Mouse (Mus musculus): Measurements from ENCODE around the gene Tspan18. TPM values are rescaled to one million over a fixed set of nuclear protein-coding genes. Genes with fewer than 3 reads are reported as not detected.

Gene Tspan18
- total and polyA plus RNA-seq, 3 experiments = 9.4 to 21.3 (median 16.0) TPM

GRCm38 (mm10) chr2:93352915-93353685 lies 18.8 kb upstream of the Tspan18 start:
- H3K4me3 ChIP-seq = no peak overlapping the region

GRCm38 (mm10) chr2:93351352-93351751 lies 17.0 kb upstream of the Tspan18 start:
- no peak for DNase-seq
- Histone ChIP-seq H3K9ac (ENCODE audit: low read depth, low read length) (no peak overlapping the region), H3K4me3 (no peak overlapping the region), H3K27me3 (ENCODE audit: control insufficient read depth, insufficient read depth, low read length) (no peaks in the 10 kb centered on the region), H3K4me1 (ENCODE audit: control insufficient read depth, insufficient read depth, low read length) (peaks cover 27% of the 10 kb centered on the region), H3K36me3 (ENCODE audit: control insufficient read depth, insufficient read depth, low read length) (no peaks in the 10 kb centered on the region), H3K27ac (no peak overlapping the region), H3K79me2 (replicated peaks; ENCODE audit: control insufficient read depth, insufficient read depth, low read length) (no peaks in the 10 kb centered on the region)
- TF ChIP-seq POLR2A (IDR thresholded peaks at IDR 0.05; ENCODE audit: insufficient read depth, low read depth, low read length) = no peak
- intact Hi-C loops (cut with DNase I) = no loop called here
- whole genome bisulfite sequencing = 51% methylated on average over 7 of the region's 7 CpGs

More at GRCm38 (mm10) chr2:93352915-93353685, 18.8 kb upstream of the Tspan18 start:
- Histone ChIP-seq H3K9ac (ENCODE audit: low read depth, low read length) (no peak overlapping the region), H3K4me1 (ENCODE audit: control insufficient read depth, insufficient read depth, low read length) (peaks cover 22% of the 10 kb centered on the region), H3K79me2 (replicated peaks; ENCODE audit: control insufficient read depth, insufficient read depth, low read length) (no peaks in the 10 kb centered on the region), H3K36me3 (ENCODE audit: control insufficient read depth, insufficient read depth, low read length) (no peaks in the 10 kb centered on the region), H3K27ac (no peak overlapping the region; the same call in 1 of the 2 replicates), H3K27me3 (ENCODE audit: control insufficient read depth, insufficient read depth, low read length) (no peaks in the 10 kb centered on the region)
- intact Hi-C loops (cut with DNase I) = no loop called here
- 63% methylated on average over 8 of the region's 8 CpGs for WGBS
- no peak for DNase-seq
- TF ChIP-seq POLR2A (IDR thresholded peaks at IDR 0.05; ENCODE audit: insufficient read depth, low read depth, low read length) = no peak
- no peak for TF ChIP-seq EP300 (IDR thresholded peaks at IDR 0.05; ENCODE audit: insufficient read depth, low read depth, low read length)
- no peak for TF ChIP-seq CTCF (IDR thresholded peaks at IDR 0.05)

- DNase-seq = no peak
- Histone ChIP-seq H3K36me3 (ENCODE audit: control insufficient read depth, insufficient read depth, low read length) (no peaks in the 10 kb centered on the region), H3K79me2 (replicated peaks; ENCODE audit: control insufficient read depth, insufficient read depth, low read length) (no peaks in the 10 kb centered on the region), H3K27me3 (ENCODE audit: control insufficient read depth, insufficient read depth, low read length) (no peaks in the 10 kb centered on the region), H3K4me3 (no peak overlapping the region), H3K4me1 (ENCODE audit: control insufficient read depth, insufficient read depth, low read length) (peaks cover 16% of the 10 kb centered on the region), H3K27ac (peak overlapping the region; percentile 36), H3K9ac (ENCODE audit: low read depth, low read length) (no peak overlapping the region)
- WGBS = 59% methylated on average over 5 of the region's 5 CpGs
- intact Hi-C loops (cut with DNase I) = no loop called here
- no peak for TF ChIP-seq EP300 (IDR thresholded peaks at IDR 0.05; ENCODE audit: insufficient read depth, low read depth, low read length)
- TF ChIP-seq POLR2A (IDR thresholded peaks at IDR 0.05; ENCODE audit: insufficient read depth, low read depth, low read length) = no peak
- no peak for TF ChIP-seq CTCF (IDR thresholded peaks at IDR 0.05)
Measured at GRCm38 (mm10) chr2:93347018-93347417, 12.7 kb upstream of the Tspan18 start.

- Histone ChIP-seq H3K9ac (ENCODE audit: low read depth, low read length) (no peak overlapping the region), H3K27me3 (ENCODE audit: control insufficient read depth, insufficient read depth, low read length) (no peaks in the 10 kb centered on the region), H3K36me3 (ENCODE audit: control insufficient read depth, insufficient read depth, low read length) (no peaks in the 10 kb centered on the region), H3K79me2 (replicated peaks; ENCODE audit: control insufficient read depth, insufficient read depth, low read length) (no peaks in the 10 kb centered on the region), H3K4me3 (no peak overlapping the region), H3K4me1 (ENCODE audit: control insufficient read depth, insufficient read depth, low read length) (peaks cover 13% of the 10 kb centered on the region), H3K27ac (peak overlapping the region; percentile 36)
- DNase-seq = no peak
- 40% methylated on average over 6 of the region's 6 CpGs for WGBS
- no peak for TF ChIP-seq POLR2A (IDR thresholded peaks at IDR 0.05; ENCODE audit: insufficient read depth, low read depth, low read length)
- TF ChIP-seq CTCF (IDR thresholded peaks at IDR 0.05) = no peak
- no peak for TF ChIP-seq EP300 (IDR thresholded peaks at IDR 0.05; ENCODE audit: insufficient read depth, low read depth, low read length)
- intact Hi-C loops (cut with DNase I) = no loop called here
Measured at GRCm38 (mm10) chr2:93346609-93347008, 12.3 kb upstream of the Tspan18 start.

- H3K27me3 ChIP-seq (ENCODE audit: control insufficient read depth, insufficient read depth, low read length) = no peaks in the 10 kb centered on the region
- H3K4me3 ChIP-seq = no peak overlapping the region
- H3K36me3 ChIP-seq (ENCODE audit: control insufficient read depth, insufficient read depth, low read length) = no peaks in the 10 kb centered on the region
- no peaks in the 10 kb centered on the region for H3K79me2 ChIP-seq (replicated peaks; ENCODE audit: control insufficient read depth, insufficient read depth, low read length)
- peak overlapping the region; percentile 36 for H3K27ac ChIP-seq
- intact Hi-C loops (cut with DNase I) = no loop called here
- no peak for TF ChIP-seq CTCF (IDR thresholded peaks at IDR 0.05)
- peaks cover 8% of the 10 kb centered on the region for H3K4me1 ChIP-seq (ENCODE audit: control insufficient read depth, insufficient read depth, low read length)
- H3K9ac ChIP-seq (ENCODE audit: low read depth, low read length) = no peak overlapping the region
- DNase-seq = no peak
- WGBS = 53% methylated on average over 5 of the region's 5 CpGs
Measured at GRCm38 (mm10) chr2:93345663-93346268, 11.5 kb upstream of the Tspan18 start.

GRCm38 (mm10) chr2:93339373-93340106 lies 5.2 kb upstream of the Tspan18 start:
- H3K27ac ChIP-seq = no peak overlapping the region
- no peak for TF ChIP-seq CTCF (IDR thresholded peaks at IDR 0.05)
- H3K36me3 ChIP-seq (ENCODE audit: control insufficient read depth, insufficient read depth, low read length) = no peaks in the 10 kb centered on the region
- no peaks in the 10 kb centered on the region for H3K79me2 ChIP-seq (replicated peaks; ENCODE audit: control insufficient read depth, insufficient read depth, low read length)
- no peak overlapping the region for H3K4me3 ChIP-seq
- H3K9ac ChIP-seq (ENCODE audit: low read depth, low read length) = no peak overlapping the region
- DNase-seq = peak in 1 of 2 experiments; percentile 33
- WGBS = 49% methylated on average over 9 of the region's 9 CpGs
- peaks cover 6% of the 10 kb centered on the region for H3K4me1 ChIP-seq (ENCODE audit: control insufficient read depth, insufficient read depth, low read length)
- intact Hi-C loops (cut with DNase I) = loop anchor here (5.0 to 10.0 kb wide), 2 partner anchors 133 to 265 kb away; no protein-coding TSS in a partner anchor
- H3K27me3 ChIP-seq (ENCODE audit: control insufficient read depth, insufficient read depth, low read length) = no peaks in the 10 kb centered on the region

All from heart, adult 2 months (tissue).